Mouse (Mus musculus): ENCODE measurements around the gene Asic4. TPM values are rescaled to one million over a fixed set of nuclear protein-coding genes. Genes with fewer than 3 reads are reported as not detected.
A peak's percentile ranks its signal among the peaks of the same experiment; 100 is the strongest.

The Asic4 gene
- polyA plus RNA-seq, 1 experiment from 2014 or later = 2.9 TPM

DNA sequence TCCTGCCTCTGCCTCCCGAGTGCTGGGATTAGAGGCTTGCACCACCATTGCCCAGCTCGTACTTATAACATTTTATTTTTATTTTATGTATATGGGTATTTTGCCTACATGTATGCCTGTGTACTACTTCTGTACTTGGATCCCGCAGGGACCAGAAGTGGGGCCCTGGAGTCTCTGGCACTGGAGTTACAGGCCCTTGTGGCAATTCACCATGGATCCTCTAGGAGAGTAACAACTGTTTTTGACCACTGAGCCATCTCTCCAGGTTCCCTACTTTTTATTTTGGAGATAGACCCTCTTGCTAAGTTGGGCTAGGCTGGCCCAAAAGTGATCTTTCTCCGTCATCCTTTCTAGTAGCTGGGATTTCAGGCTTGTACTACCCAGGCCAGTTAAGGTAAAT lies 68.2 kb downstream of the Asic4 start:
- DNase-seq (ENCODE audit: low spot score) (no peak), ATAC-seq (ENCODE audit: insufficient read depth, low FRiP score, low TSS enrichment) (no peak)
- Histone ChIP-seq H3K27ac (ENCODE audit: low read depth, low read length) (no peak overlapping the region), H3K27me3 (ENCODE audit: control insufficient read depth, insufficient read depth, low read length) (no peaks in the 10 kb centered on the region), H3K4me1 (ENCODE audit: control insufficient read depth, insufficient read depth, low read length) (no peaks in the 10 kb centered on the region), H3K9ac (ENCODE audit: low read length) (no peak overlapping the region), H3K4me2 (ENCODE audit: low read depth) (no peak overlapping the region), H3K4me3 (ENCODE audit: low read depth, low read length) (no peak overlapping the region), H3K9me3 (ENCODE audit: control insufficient read depth, low read length) (no peaks in the 10 kb centered on the region), H3K36me3 (ENCODE audit: control insufficient read depth, insufficient read depth, low read length) (no peaks in the 10 kb centered on the region)
- WGBS = 86% methylated on average over 4 of the region's 4 CpGs

DNA sequence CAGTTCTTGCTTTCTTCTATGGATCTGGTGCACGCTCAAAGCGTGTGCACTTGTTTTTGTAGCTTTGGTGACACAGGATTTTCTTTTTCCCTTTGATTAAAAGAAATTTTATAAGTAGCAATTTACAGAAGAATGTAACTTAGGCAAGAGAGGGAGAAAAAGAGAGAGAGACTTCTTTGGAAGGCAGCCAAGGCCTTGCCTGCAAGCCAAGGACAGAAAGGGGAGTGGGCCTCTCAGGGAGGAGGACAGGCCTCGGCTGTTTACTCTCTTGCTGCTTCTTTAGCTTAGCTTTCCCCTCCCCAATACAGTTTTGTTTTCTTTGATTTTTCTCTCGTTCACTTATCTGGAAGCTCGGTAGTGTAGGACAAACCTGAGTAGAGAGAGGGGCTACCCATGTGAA lies 69.3 kb downstream of the Asic4 start:
- no peak overlapping the region for H3K4me3 ChIP-seq (ENCODE audit: low read depth, low read length)
- WGBS = 85% methylated on average over 5 of the region's 5 CpGs

GRCm38 (mm10) chr1:75521321-75522031 lies 71.2 kb downstream of the Asic4 start, which contains the start of gene Stk11ip:
Gene Stk11ip, plus strand, starts transcription at chr1:75521529.
- Histone ChIP-seq H3K9me3 (ENCODE audit: control insufficient read depth, low read length) (no peaks in the 10 kb centered on the region), H3K4me1 (ENCODE audit: control insufficient read depth, insufficient read depth, low read length) (no peaks in the 10 kb centered on the region), H3K27ac (ENCODE audit: low read depth, low read length) (peak within 1 kb of the TSS; percentile 80), H3K4me2 (ENCODE audit: low read depth) (peak within 1 kb of the TSS; percentile 51), H3K4me3 (ENCODE audit: low read depth, low read length) (peak within 1 kb of the TSS; percentile 59), H3K27me3 (ENCODE audit: control insufficient read depth, insufficient read depth, low read length) (no peaks in the 10 kb centered on the region), H3K9ac (ENCODE audit: low read length) (peak within 1 kb of the TSS; percentile 45), H3K36me3 (ENCODE audit: control insufficient read depth, insufficient read depth, low read length) (0 out of 2 replicates have a peak, but pooled peaks cover 2% of the 10 kb centered on the region)
- under 1% methylated on average over 46 of the region's 46 CpGs for WGBS
- ATAC-seq (ENCODE audit: insufficient read depth, low FRiP score, low TSS enrichment) = peak; percentile 93
- peak; percentile 96 for DNase-seq (ENCODE audit: low spot score)

More for the DNA sequence above, 69.3 kb downstream of the Asic4 start:
- H3K9ac ChIP-seq (ENCODE audit: low read length) = no peak overlapping the region
- H3K4me1 ChIP-seq (ENCODE audit: control insufficient read depth, insufficient read depth, low read length) = no peaks in the 10 kb centered on the region
- DNase-seq (ENCODE audit: low spot score) (no peak), ATAC-seq (ENCODE audit: insufficient read depth, low FRiP score, low TSS enrichment) (no peak)
- no peak overlapping the region for H3K4me2 ChIP-seq (ENCODE audit: low read depth)
- H3K36me3 ChIP-seq (ENCODE audit: control insufficient read depth, insufficient read depth, low read length) = no peaks in the 10 kb centered on the region
- no peaks in the 10 kb centered on the region for H3K27me3 ChIP-seq (ENCODE audit: control insufficient read depth, insufficient read depth, low read length)
- no peaks in the 10 kb centered on the region for H3K9me3 ChIP-seq (ENCODE audit: control insufficient read depth, low read length)
- no peak overlapping the region for H3K27ac ChIP-seq (ENCODE audit: low read depth, low read length)

Other genes starting within 250 kb of the Asic4 start
- gene Glb1l, start 239.6 kb upstream of the Asic4 start, polyA plus RNA-seq (2014; fragmentation: Nextera tagmentation; extraction: Ambion mirVana) = 14.7 and 15.0 TPM in 2 replicates
- 114 and 131 TPM in 2 replicates for gene Stk16, start 239.6 kb upstream of the Asic4 start, polyA plus RNA-seq (2014; fragmentation: Nextera tagmentation; extraction: Ambion mirVana)
- gene Tuba4a, start 230.6 kb upstream of the Asic4 start, polyA plus RNA-seq (2014; fragmentation: Nextera tagmentation; extraction: Ambion mirVana) = 17.6 and 18.0 TPM in 2 replicates
- not detected in 2 replicates for gene A630095N17Rik, start 218.3 kb upstream of the Asic4 start, polyA plus RNA-seq (2014; fragmentation: Nextera tagmentation; extraction: Ambion mirVana)
- gene Dnajb2, start 214.0 kb upstream of the Asic4 start, polyA plus RNA-seq (2014; fragmentation: Nextera tagmentation; extraction: Ambion mirVana) = 20.5 and 21.9 TPM in 2 replicates
- 4.4 and 6.0 TPM in 2 replicates for gene Ptprn, start 185.9 kb upstream of the Asic4 start, polyA plus RNA-seq (2014; fragmentation: Nextera tagmentation; extraction: Ambion mirVana)
- 30.9 and 35.0 TPM in 2 replicates for gene Resp18, start 172.0 kb upstream of the Asic4 start, polyA plus RNA-seq (2014; fragmentation: Nextera tagmentation; extraction: Ambion mirVana)
- 180 and 182 TPM in 2 replicates for gene Dnpep, start 132.4 kb upstream of the Asic4 start, polyA plus RNA-seq (2014; fragmentation: Nextera tagmentation; extraction: Ambion mirVana)
- 15.8 and 18.0 TPM in 2 replicates for gene Des, start 90.1 kb upstream of the Asic4 start, polyA plus RNA-seq (2014; fragmentation: Nextera tagmentation; extraction: Ambion mirVana)
- gene Speg, start 75.1 kb upstream of the Asic4 start, polyA plus RNA-seq (2014; fragmentation: Nextera tagmentation; extraction: Ambion mirVana) = 15.5 and 19.1 TPM in 2 replicates
- gene Gmppa, start 14.5 kb upstream of the Asic4 start, polyA plus RNA-seq (2014; fragmentation: Nextera tagmentation; extraction: Ambion mirVana) = 62.5 and 64.2 TPM in 2 replicates
- 27.1 and 27.2 TPM in 2 replicates for gene Chpf, start 28.9 kb downstream of the Asic4 start, polyA plus RNA-seq (2014; fragmentation: Nextera tagmentation; extraction: Ambion mirVana)
- gene Tmem198, start 29.1 kb downstream of the Asic4 start, polyA plus RNA-seq (2014; fragmentation: Nextera tagmentation; extraction: Ambion mirVana) = 12.3 and 13.7 TPM in 2 replicates
- 44.8 and 48.3 TPM in 2 replicates for gene Obsl1, start 56.0 kb downstream of the Asic4 start, polyA plus RNA-seq (2014; fragmentation: Nextera tagmentation; extraction: Ambion mirVana)
- 2.3 and 2.6 TPM in 2 replicates for gene Inha, start 56.6 kb downstream of the Asic4 start, polyA plus RNA-seq (2014; fragmentation: Nextera tagmentation; extraction: Ambion mirVana)
- 20.6 and 20.9 TPM in 2 replicates for gene Stk11ip, start 71.1 kb downstream of the Asic4 start, polyA plus RNA-seq (2014; fragmentation: Nextera tagmentation; extraction: Ambion mirVana)
- 8.6 and 11.3 TPM in 2 replicates for gene Slc4a3, start 95.8 kb downstream of the Asic4 start, polyA plus RNA-seq (2014; fragmentation: Nextera tagmentation; extraction: Ambion mirVana)